Mouse (Mus musculus) stomach, embryonic 16.5 days (tissue): ENCODE data around the gene Gm28539. TPM values are rescaled to one million over a fixed set of nuclear protein-coding genes. Genes with fewer than 3 reads are reported as not detected.
"Not testable (repeated sequence)": the region's sequence is repeated elsewhere in the genome, so short reads cannot be mapped to it uniquely, and the experiment has no call there.

Experiments used
- ATAC-seq: fragments of 200-750 bp; cut with Nextera tagmentation; 2 replicates; pipeline ENCODE4 v1.8.0; 2017; ENCODE audit warnings: moderate number of reproducible peaks, moderate TSS enrichment; ENCODE audit not compliant: insufficient read depth, low FRiP score
- H3K27ac ChIP-seq: fragments of 300-500 bp; sonication (generic); 2 replicates; pipeline ENCODE4 v1.5.1; 2014; ENCODE audit warnings: low read length
- H3K27me3 ChIP-seq: fragments of 300-500 bp; sonication (generic); 2 replicates; pipeline ENCODE4 v1.6.1; 2014; ENCODE audit warnings: low read length, control low read depth, mixed read lengths; ENCODE audit not compliant: control insufficient read depth, insufficient read depth
- H3K36me3 ChIP-seq: fragments of 300-500 bp; sonication (generic); 2 replicates; pipeline ENCODE4 v1.6.1; 2014; ENCODE audit warnings: low read length; ENCODE audit not compliant: control insufficient read depth, insufficient read depth
- H3K4me1 ChIP-seq: fragments of 300-500 bp; sonication (generic); 2 replicates; pipeline ENCODE4 v1.6.1; 2014; ENCODE audit warnings: low read length, control low read depth, mixed read lengths; ENCODE audit not compliant: control insufficient read depth, insufficient read depth
- H3K4me2 ChIP-seq: fragments of 300-500 bp; sonication (generic); 2 replicates; pipeline ENCODE4 v1.6.1; 2014; ENCODE audit warnings: low read depth, low read length, mixed read lengths
- H3K4me3 ChIP-seq: fragments of 300-500 bp; sonication (generic); replicated peaks from 2 replicates; pipeline ENCODE4 v1.5.1; 2014; ENCODE audit warnings: mild to moderate bottlenecking, low read length
- H3K9ac ChIP-seq: fragments of 300-500 bp; sonication (generic); 2 replicates; pipeline ENCODE4 v1.6.1; 2014; ENCODE audit warnings: low read length
- H3K9me3 ChIP-seq: fragments of 300-500 bp; sonication (generic); replicated peaks from 2 replicates; pipeline ENCODE4 v1.6.1; 2016; ENCODE audit warnings: low read length, control low read depth; ENCODE audit not compliant: control insufficient read depth
- WGBS: fragments of 180-500 bp; shearing (Covaris S2); extraction: QIAGEN DNeasy Blood & Tissue Kit; methylation state at CpG from one replicate; pipeline ENCODE4 v1.1.7; 2014; 5-methylcytosine and 5-hydroxymethylcytosine counted together
- polyA plus RNA-seq: library from polyadenylated mRNA; unstranded; fragments of >200 nt; fragmentation: Nextera tagmentation; extraction: Ambion mirVana; gene quantifications from 2 replicates; pipeline ENCODE4 v1.2.1, GENCODE M21; 2015

Gene Gm28539
- polyA plus RNA-seq, 1 experiment from 2014 or later = not detected

- H3K4me1 ChIP-seq = no peaks in the 10 kb centered on the region
- WGBS = 45% methylated on average over 3 of the region's 3 CpGs
These were observed 134.5 kb downstream of the Gm28539 start for GRCm38 (mm10) chr16:18970837-18971236.

DNA sequence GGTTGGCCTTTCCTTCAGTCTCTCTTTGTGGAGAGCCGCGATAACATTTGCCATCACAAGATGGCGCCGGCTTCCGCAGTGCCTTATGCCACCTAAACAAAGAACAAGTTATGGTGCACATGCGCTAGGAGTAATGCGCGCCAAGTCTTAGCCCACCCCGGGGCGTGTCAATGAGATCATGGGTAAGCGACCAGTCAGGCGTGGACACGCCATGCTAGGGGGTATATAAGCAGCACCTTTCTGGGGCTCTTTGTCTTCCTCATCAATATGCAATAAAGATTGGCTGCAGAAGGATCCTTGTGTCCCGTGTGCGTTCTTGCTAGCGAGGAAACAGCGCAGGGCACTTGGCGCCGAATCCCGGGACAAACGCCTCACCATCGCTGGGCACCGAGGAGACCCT, 139.3 kb downstream of the Gm28539 start:
- 83% methylated on average over 23 of the region's 23 CpGs for WGBS
- H3K4me1 ChIP-seq, H3K4me3 ChIP-seq, H3K9ac ChIP-seq, H3K27ac ChIP-seq, H3K9me3 ChIP-seq, H3K36me3 ChIP-seq, H3K27me3 ChIP-seq, ATAC-seq, H3K4me2 ChIP-seq: not testable (repeated sequence)

More at GRCm38 (mm10) chr16:18970837-18971236, 134.5 kb downstream of the Gm28539 start:
- no peak for ATAC-seq
- H3K27ac ChIP-seq = no peak overlapping the region
- no peaks in the 10 kb centered on the region for H3K9me3 ChIP-seq
- no peaks in the 10 kb centered on the region for H3K27me3 ChIP-seq
- peaks cover 16% of the 10 kb centered on the region for H3K36me3 ChIP-seq
- H3K9ac ChIP-seq = no peak overlapping the region
- no peak overlapping the region for H3K4me2 ChIP-seq
- no peak overlapping the region for H3K4me3 ChIP-seq

DNA sequence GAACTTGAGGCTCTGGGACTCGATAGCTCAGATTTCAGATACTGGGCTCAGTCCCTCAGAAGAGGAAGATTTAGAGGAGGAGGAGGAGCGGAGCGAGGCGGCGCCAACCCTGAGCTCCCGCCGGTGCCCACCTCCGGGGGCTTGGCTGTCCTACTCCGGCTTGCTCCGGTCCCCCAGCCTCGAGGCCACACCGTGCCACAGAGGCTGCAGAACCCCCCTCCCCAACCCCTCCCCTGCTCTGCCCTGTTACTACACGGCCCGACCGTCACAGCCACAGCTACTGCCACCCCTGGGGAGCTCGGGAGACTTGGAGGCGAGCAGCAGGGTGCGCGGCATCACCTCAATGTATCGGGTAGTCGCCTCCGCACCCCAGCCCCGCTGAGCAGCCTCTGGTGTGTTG, 139.9 kb downstream of the Gm28539 start:
- ATAC-seq = no peak
- peaks cover 5% of the 10 kb centered on the region; the same call in 1 of the 2 replicates for H3K9me3 ChIP-seq
- H3K4me3 ChIP-seq = no peak overlapping the region
- H3K9ac ChIP-seq = no peak overlapping the region
- H3K27ac ChIP-seq = no peak overlapping the region
- H3K36me3 ChIP-seq = no peaks in the 10 kb centered on the region
- 71% methylated on average over 23 of the region's 23 CpGs for WGBS
- no peaks in the 10 kb centered on the region for H3K27me3 ChIP-seq
- H3K4me1 ChIP-seq = no peaks in the 10 kb centered on the region
- no peak overlapping the region for H3K4me2 ChIP-seq

DNA sequence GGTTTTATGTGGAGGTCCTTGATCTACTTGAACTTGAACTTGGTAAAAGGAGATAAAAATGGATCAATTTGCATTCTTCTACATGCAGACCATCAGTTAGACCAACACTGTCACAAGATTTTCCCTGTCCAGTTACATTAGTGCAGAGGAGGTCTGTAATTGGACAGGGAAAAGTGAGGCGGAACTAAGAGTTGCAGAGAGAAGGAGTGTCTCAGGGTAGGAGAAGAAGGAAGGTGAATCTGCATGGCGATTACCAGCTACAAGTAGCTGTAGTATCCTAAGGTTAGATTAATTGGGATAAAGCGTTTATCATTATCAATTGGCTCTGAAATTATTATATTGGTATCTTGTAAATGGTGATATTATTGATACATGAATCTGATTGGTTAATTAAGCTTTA, 150.0 kb downstream of the Gm28539 start:
- ATAC-seq = no peak
- Histone ChIP-seq H3K27me3 (no peaks in the 10 kb centered on the region), H3K4me1 (no peaks in the 10 kb centered on the region), H3K4me2 (no peak overlapping the region), H3K9me3 (no peaks in the 10 kb centered on the region), H3K27ac (no peak overlapping the region), H3K36me3 (no peaks in the 10 kb centered on the region), H3K9ac (no peak overlapping the region), H3K4me3 (no peak overlapping the region)
- 89% methylated on average over 3 of the region's 3 CpGs for WGBS

DNA sequence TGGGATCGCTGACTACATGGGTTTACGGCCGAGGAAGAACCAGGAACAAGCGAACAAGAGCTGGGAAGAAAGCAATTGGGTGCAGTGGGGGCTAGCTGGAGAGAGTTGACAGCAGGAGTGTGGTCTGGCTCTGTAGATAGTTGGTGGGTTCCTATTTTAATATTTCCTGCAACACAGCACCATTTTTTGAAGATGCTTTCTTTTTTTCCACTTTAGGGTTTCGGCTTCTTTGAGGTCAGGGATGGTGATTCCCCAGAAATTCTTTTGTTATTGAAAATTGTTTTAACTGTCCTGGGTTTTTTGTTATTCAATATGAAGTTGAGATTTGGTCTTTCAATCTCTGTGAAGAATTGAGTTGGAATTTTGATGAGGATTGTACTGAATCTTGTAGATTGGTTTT, 150.5 kb downstream of the Gm28539 start:
- H3K4me1 ChIP-seq = no peaks in the 10 kb centered on the region
- H3K27ac ChIP-seq = no peak overlapping the region
- no peaks in the 10 kb centered on the region for H3K36me3 ChIP-seq
- no peak overlapping the region for H3K9ac ChIP-seq
- H3K4me2 ChIP-seq = no peak overlapping the region
- no peak overlapping the region for H3K4me3 ChIP-seq
- 89% methylated on average over 5 of the region's 5 CpGs for WGBS
- H3K9me3 ChIP-seq = no peaks in the 10 kb centered on the region
- H3K27me3 ChIP-seq = no peaks in the 10 kb centered on the region
- ATAC-seq = no peak

DNA sequence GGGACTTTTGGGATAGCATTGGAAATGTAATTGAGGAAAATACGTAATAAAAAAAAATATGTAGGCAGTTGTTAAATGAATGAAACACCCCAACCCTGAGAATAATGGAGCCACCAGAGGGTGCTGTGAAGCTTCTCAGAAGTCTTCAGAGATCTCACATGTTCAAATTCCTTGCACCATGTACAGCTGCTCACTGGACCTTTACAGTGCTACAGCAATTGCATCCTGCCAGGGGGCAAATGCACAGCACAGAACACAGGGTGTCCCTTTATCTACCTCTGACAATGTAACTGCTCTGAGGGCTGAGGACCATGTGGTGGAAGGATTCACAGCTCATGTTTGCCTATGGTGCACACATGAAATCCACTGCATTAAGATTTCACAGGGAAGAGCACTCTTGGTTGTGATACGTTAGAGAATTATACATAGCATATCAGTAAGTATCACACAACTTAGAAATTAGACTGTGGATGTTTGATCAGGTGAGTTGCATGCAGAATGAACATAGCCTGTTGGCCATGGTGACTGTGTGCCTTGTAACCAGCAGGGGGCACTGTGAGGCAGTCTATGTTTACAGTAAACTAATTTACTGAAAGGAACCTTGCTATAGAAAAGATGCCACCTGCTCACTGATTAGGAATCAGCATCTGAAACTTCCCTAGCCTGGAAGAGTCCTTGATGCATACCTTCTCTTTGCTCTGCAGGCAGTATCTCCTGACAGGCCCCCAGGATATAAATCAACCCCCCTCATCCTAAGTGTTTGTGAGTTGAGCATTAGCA, 166.4 kb downstream of the Gm28539 start:
- H3K9ac ChIP-seq, H3K4me1 ChIP-seq, H3K27ac ChIP-seq, H3K9me3 ChIP-seq, ATAC-seq, H3K36me3 ChIP-seq, H3K4me2 ChIP-seq, H3K27me3 ChIP-seq, H3K4me3 ChIP-seq: not testable (repeated sequence)
- 35% methylated on average over 2 of the region's 2 CpGs for WGBS

DNA sequence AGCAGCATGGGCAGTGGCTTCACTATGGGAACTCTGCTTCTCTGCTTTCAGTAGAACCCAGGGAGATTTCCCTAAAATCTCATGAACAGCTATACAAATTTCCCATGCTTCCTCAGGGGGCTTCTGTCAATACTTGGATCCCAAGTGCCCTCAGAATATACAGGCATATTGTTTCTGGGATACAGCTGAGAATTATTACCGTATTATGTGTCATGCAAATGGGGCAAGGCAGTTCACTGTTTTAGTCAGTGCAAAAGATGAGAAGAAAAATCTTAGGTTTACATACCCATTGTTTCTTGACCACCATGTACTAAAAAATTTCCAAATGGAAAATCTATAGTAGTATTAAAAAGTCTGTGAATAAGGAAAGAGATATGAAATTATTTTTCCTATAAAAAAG, 167.4 kb downstream of the Gm28539 start:
- H3K9me3 ChIP-seq = no peaks in the 10 kb centered on the region
- ATAC-seq = no peak
- no peak overlapping the region for H3K27ac ChIP-seq
- H3K4me1 ChIP-seq = no peaks in the 10 kb centered on the region
- H3K4me2 ChIP-seq = no peak overlapping the region
- 81% methylated on average over 1 of the region's 1 CpGs for WGBS
- H3K4me3 ChIP-seq = no peak overlapping the region
- H3K9ac ChIP-seq = no peak overlapping the region
- H3K36me3 ChIP-seq = no peaks in the 10 kb centered on the region
- no peaks in the 10 kb centered on the region for H3K27me3 ChIP-seq

- Histone ChIP-seq H3K4me1 (no peaks in the 10 kb centered on the region), H3K9ac (no peak overlapping the region), H3K4me2 (no peak overlapping the region), H3K4me3 (no peak overlapping the region), H3K27me3 (no peaks in the 10 kb centered on the region), H3K9me3 (no peaks in the 10 kb centered on the region), H3K36me3 (no peaks in the 10 kb centered on the region), H3K27ac (no peak overlapping the region)
- ATAC-seq = no peak
- WGBS = 72% methylated on average over 3 of the region's 3 CpGs
These were observed 168.9 kb downstream of the Gm28539 start for GRCm38 (mm10) chr16:19005298-19005697.
